Mouse (Mus musculus) embryonic facial prominence, embryonic 13.5 days (tissue): Measurements from ENCODE around the gene 4930563M21Rik. TPM values are rescaled to one million over a fixed set of nuclear protein-coding genes. Genes with fewer than 3 reads are reported as not detected.
"Not testable (repeated sequence)": the region's sequence is repeated elsewhere in the genome, so short reads cannot be mapped to it uniquely, and the experiment has no call there.

Source experiments
- ATAC-seq: fragments of 200-750 bp; cut with Nextera tagmentation; 2 replicates; pipeline ENCODE4 v1.8.0; 2017; ENCODE audit warnings: low read depth; ENCODE audit not compliant: insufficient number of reproducible peaks, insufficient read depth, low FRiP score, low TSS enrichment
- H3K27ac ChIP-seq: fragments of 300-500 bp; sonication (generic); 2 replicates; pipeline ENCODE4 v1.5.1; 2015; ENCODE audit warnings: moderate library complexity, mild to moderate bottlenecking, inconsistent platforms
- H3K27me3 ChIP-seq: fragments of 300-500 bp; sonication (generic); 2 replicates; pipeline ENCODE4 v1.6.1; 2015; ENCODE audit warnings: mild to moderate bottlenecking, inconsistent platforms
- H3K36me3 ChIP-seq: fragments of 300-500 bp; sonication (generic); 2 replicates; pipeline ENCODE4 v1.6.1; 2015; ENCODE audit warnings: mild to moderate bottlenecking, inconsistent platforms
- H3K4me1 ChIP-seq: fragments of 300-500 bp; sonication (generic); 2 replicates; pipeline ENCODE4 v1.6.1; 2015; ENCODE audit warnings: inconsistent platforms
- H3K4me2 ChIP-seq: fragments of 300-500 bp; sonication (generic); 2 replicates; pipeline ENCODE4 v1.6.1; 2015; ENCODE audit warnings: moderate library complexity, mild to moderate bottlenecking, inconsistent platforms
- H3K4me3 ChIP-seq: fragments of 300-500 bp; sonication (generic); 2 replicates; pipeline ENCODE4 v1.5.1; 2015; ENCODE audit warnings: mild to moderate bottlenecking, inconsistent platforms
- H3K9ac ChIP-seq: fragments of 300-500 bp; sonication (generic); 2 replicates; pipeline ENCODE4 v1.6.1; 2015; ENCODE audit warnings: mild to moderate bottlenecking, inconsistent platforms
- H3K9me3 ChIP-seq: fragments of 300-500 bp; sonication (generic); 2 replicates; pipeline ENCODE4 v1.6.1; 2016; ENCODE audit warnings: inconsistent platforms
- WGBS: fragments of 180-500 bp; shearing (Covaris S2); methylation state at CpG from one replicate; pipeline ENCODE4 v1.1.7; 2015; ENCODE audit warnings: mixed read lengths; 5-methylcytosine and 5-hydroxymethylcytosine counted together
- polyA plus RNA-seq: library from polyadenylated mRNA; unstranded; fragments of >200 nt; fragmentation: Nextera tagmentation; extraction: Ambion mirVana; gene quantifications from 2 replicates; pipeline ENCODE4 v1.2.1, GENCODE M21; 2015

4930563M21Rik gene
- not detected in 2 replicates for polyA plus RNA-seq

DNA sequence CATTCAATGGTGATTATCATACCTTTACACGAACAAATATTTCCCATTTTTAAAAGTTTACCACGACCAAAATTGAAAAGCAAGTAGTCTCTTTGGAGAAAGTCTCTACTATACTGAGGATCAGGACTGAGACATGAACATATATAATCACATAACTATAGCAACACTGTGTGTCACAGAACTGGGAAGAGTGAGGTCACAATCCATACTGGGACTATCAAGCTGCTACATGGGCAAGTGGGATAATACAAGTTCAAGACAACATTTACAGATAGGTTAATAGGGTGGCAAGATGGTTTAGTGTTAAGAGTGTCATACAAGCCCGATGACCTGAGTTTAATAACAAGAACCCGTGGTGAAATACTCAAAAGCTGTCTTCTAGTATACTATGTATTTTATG, at the start of gene 4930563M21Rik:
TSS of gene 4930563M21Rik (minus strand) at position 101 of the 400 bp plus-strand sequence.
- no peaks in the 10 kb centered on the region for H3K27me3 ChIP-seq
- H3K4me1 ChIP-seq = no peaks in the 10 kb centered on the region
- ATAC-seq = no peak
- no peak within 1 kb of the TSS for H3K4me3 ChIP-seq
- H3K4me2 ChIP-seq = no peak within 1 kb of the TSS
- H3K27ac ChIP-seq = no peak within 1 kb of the TSS
- 77% methylated on average over 4 of the region's 4 CpGs for WGBS
- H3K36me3 ChIP-seq = no peaks in the 10 kb centered on the region
- no peaks in the 10 kb centered on the region for H3K9me3 ChIP-seq
- no peak within 1 kb of the TSS for H3K9ac ChIP-seq

DNA sequence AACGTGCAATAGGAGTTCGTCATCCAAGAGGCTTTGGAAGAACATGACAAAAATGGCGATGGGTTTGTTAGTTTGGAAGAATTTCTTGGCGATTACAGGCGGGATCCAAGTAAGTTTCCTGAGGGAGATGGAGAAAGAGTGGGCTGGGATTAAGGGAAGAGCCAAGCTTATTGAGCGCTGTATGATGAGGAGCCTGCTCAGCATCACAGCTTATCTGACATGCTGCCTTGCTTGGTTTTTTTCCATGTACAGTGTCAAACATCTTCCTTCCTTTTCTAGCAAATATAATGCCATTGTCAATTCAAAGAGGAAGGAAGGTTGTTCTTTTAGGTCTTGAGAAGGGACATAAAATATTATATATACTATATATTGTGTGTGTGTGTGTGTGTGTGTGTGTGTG, 45.8 kb upstream of the 4930563M21Rik start:
- no peak for ATAC-seq
- Histone ChIP-seq H3K9ac (no peak overlapping the region), H3K4me2 (no peak overlapping the region), H3K4me1 (no peaks in the 10 kb centered on the region), H3K9me3 (no peaks in the 10 kb centered on the region), H3K4me3 (no peak overlapping the region), H3K36me3 (peaks cover 73% of the 10 kb centered on the region), H3K27ac (no peak overlapping the region), H3K27me3 (no peaks in the 10 kb centered on the region)
- WGBS = 95% methylated on average over 6 of the region's 6 CpGs

DNA sequence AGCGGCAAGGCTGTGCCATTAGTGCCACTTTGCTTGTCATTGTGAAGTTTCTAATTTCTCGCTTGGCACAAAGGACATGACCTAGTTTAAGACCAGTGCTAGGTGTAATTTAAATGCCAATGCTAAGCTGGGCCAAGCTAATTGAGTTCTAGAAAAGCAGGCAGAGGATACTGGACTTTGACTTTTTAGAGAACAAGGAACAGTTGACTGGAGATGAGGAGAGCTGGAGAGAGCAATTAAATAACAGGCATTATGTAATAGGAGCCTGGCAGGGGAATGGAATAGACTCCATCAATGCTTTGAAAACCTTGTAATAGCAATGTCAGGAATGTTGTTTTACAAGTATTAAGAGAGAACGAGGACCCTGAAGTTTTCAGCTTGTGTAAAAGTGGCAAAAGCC, 43.4 kb upstream of the 4930563M21Rik start:
- no peak overlapping the region for H3K9ac ChIP-seq
- no peak for ATAC-seq
- H3K27ac ChIP-seq = no peak overlapping the region
- H3K4me2 ChIP-seq = no peak overlapping the region
- WGBS = 75% methylated on average over 3 of the region's 3 CpGs
- no peaks in the 10 kb centered on the region for H3K27me3 ChIP-seq
- no peak overlapping the region for H3K4me3 ChIP-seq
- no peaks in the 10 kb centered on the region for H3K9me3 ChIP-seq
- H3K4me1 ChIP-seq = no peaks in the 10 kb centered on the region
- H3K36me3 ChIP-seq = peaks cover 58% of the 10 kb centered on the region

DNA sequence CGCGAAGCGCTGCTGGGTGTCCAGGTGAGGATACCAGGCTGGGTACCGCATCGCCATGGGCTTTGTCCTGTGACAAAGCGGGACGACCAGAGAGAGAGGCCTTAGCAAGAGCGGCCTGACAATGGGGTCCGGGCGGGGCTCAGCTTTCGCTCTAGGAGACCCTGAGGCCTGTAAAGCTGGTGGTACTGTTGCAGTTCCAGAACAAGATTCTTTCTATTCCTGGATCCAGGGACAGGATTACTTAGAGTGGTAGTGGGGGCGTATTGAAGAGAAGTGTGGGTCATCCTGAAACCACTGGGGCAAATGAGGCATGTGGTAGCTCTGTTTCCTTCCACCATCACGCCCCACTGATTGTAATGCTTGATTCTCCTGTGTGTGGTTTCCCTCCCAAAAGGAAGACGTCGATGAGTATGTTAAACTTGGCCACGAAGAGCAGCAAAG, 31.9 kb upstream of the 4930563M21Rik start:
- 0% methylated on average over 16 of the region's 16 CpGs for WGBS
- H3K36me3 ChIP-seq = peaks cover 27% of the 10 kb centered on the region
- peak overlapping the region; percentile 99 for H3K27ac ChIP-seq
- peaks cover 15% of the 10 kb centered on the region for H3K4me1 ChIP-seq
- no peaks in the 10 kb centered on the region for H3K27me3 ChIP-seq
- H3K4me3 ChIP-seq = peak overlapping the region; percentile 81
- H3K4me2 ChIP-seq = peak overlapping the region; percentile 69
- H3K9me3 ChIP-seq = no peaks in the 10 kb centered on the region
- peak overlapping the region; percentile 97 for H3K9ac ChIP-seq
- ATAC-seq = no peak; the same call in 1 of the 2 replicates

DNA sequence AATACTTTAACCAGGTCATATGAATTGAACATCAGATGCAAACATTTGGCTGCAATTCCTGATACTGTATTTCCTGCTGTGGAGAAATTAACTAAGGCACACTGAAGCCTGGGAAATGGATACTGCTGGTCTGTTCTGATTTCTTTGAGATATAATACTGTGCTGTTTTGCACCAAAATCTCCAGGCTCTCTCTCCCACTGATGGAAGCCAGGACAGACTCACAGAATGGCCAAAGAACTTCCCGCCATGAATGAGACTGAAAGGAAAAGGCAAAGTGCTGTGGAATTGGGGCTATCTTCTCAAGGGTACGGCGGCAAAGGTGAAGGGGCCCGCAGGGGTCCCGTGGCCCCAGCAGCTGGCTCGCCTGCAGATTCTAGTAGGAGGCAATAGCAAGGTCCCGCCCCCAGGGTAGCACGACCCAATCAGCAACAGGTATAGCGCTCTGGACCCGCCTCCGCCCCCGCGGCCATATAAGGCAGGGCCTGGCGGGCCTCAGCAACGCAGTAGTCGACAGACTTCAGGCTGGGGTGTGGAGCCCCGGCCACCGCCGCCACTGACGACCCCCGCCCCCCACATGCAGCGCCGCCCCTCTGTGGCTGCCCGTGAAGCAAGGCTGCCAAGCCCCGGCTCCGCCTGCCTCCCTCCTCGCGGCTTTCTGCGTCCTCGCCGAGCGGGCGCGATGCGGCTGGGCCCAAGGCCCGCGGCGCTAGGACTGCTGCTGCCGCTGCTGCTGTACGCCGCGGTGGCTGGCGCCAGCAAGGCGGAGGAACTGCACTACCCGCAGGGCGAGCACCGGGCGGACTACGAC, 31.2 kb upstream of the 4930563M21Rik start, which contains the start of gene Rcn2:
TSS of gene Rcn2 (plus strand) at position 474 of the 809 bp plus-strand sequence.
- ATAC-seq = peak; percentile 100
- Histone ChIP-seq H3K4me2 (peak within 1 kb of the TSS; percentile 69), H3K9me3 (no peaks in the 10 kb centered on the region), H3K4me1 (peaks cover 15% of the 10 kb centered on the region), H3K27me3 (no peaks in the 10 kb centered on the region), H3K27ac (peak within 1 kb of the TSS; percentile 99), H3K36me3 (peaks cover 27% of the 10 kb centered on the region), H3K4me3 (peak within 1 kb of the TSS; percentile 81), H3K9ac (peak within 1 kb of the TSS; percentile 97)
- WGBS = under 1% methylated on average over 49 of the region's 49 CpGs

DNA sequence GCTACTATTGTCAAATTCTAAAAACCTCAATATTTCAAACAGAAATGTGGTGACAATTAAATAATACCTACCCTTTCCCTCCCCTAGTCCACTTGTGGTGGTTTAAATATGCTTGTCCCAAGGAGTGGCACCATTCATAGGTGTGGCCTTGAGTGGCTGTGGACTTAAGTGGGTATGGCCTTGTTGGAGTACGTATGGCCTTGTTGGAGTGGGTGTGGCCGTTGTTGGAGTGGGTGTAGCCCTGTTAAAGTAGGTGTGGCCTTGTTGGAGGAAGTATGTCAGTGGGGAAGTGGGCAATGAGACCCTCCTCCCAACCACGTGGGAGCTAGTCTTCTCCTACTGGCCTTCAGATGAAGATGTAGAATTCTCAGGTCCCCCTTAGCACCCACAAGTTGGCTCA, 21.9 kb upstream of the 4930563M21Rik start:
- H3K4me3 ChIP-seq = no peak overlapping the region
- H3K9me3 ChIP-seq = no peaks in the 10 kb centered on the region
- no peaks in the 10 kb centered on the region for H3K36me3 ChIP-seq
- no peak overlapping the region for H3K9ac ChIP-seq
- H3K4me1 ChIP-seq = no peaks in the 10 kb centered on the region
- no peak overlapping the region for H3K27ac ChIP-seq
- no peak overlapping the region for H3K4me2 ChIP-seq
- no peaks in the 10 kb centered on the region for H3K27me3 ChIP-seq
- ATAC-seq = no peak
- 62% methylated on average over 3 of the region's 3 CpGs for WGBS

DNA sequence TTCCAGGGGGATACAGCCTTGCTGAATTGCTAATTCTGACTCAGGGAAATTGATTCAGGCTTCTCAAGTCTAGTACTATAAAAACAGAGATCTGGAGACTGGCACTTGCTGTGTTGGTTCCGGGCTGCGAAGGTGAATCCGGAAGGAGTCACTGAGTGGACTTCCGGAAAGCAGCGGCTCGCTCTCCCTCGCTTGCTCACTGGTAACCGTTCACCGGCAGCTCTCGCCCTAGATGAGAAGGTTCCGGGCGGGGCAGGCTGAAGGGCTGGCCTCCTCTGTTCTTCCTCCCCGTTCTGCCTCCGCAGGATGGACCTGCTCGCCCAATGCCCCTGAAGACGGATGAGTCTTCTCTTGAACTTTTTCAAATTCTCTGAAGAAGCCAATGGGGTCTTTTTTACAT, 16.9 kb upstream of the 4930563M21Rik start:
- Histone ChIP-seq H3K4me2 (no peak overlapping the region), H3K27me3 (no peaks in the 10 kb centered on the region), H3K4me1 (no peaks in the 10 kb centered on the region), H3K4me3 (no peak overlapping the region), H3K9ac (no peak overlapping the region), H3K9me3 (no peaks in the 10 kb centered on the region), H3K27ac (no peak overlapping the region), H3K36me3 (no peaks in the 10 kb centered on the region)
- no peak for ATAC-seq
- WGBS = 91% methylated on average over 16 of the region's 16 CpGs

DNA sequence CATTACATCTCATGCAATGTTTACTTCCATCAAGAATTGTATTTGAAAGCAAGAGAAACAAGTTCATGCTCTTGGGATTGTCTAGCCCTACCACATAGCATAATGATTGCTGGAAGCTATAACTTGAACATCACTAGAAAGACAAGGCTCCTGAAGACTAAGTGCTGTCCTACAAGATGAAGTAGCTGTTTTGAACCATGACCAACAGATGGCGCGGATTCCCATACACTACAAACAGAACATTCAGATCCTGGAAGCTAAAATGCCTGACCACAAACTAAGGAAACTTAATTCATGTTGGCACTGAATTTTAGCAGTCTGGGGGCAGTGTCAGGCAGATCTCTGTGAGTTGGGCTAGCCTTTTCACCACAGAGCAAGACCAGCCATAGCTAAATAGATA, 14.4 kb upstream of the 4930563M21Rik start:
- Histone ChIP-seq H3K9ac (no peak overlapping the region), H3K4me1 (no peaks in the 10 kb centered on the region), H3K36me3 (no peaks in the 10 kb centered on the region), H3K9me3 (no peaks in the 10 kb centered on the region), H3K27me3 (no peaks in the 10 kb centered on the region), H3K27ac (no peak overlapping the region), H3K4me2 (no peak overlapping the region), H3K4me3 (no peak overlapping the region)
- no peak for ATAC-seq
- WGBS = 46% methylated on average over 2 of the region's 2 CpGs

DNA sequence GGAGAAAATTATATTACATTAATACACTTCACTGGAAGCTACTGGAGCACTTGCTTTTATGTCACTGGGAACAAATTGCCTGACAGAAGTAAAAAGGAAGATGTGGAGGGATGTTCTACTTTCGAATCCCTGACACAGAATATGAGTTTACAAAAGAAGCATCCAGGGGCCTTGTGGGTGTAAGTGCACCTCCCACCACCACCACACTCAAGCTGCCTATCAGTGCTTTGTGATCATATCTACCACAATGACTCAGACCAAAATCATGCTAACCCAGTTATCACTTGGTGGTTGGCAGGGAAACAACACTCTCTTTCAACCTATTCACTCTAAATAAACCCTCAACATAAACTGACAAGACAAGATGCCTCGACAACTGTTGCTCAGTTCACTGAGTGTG, 5.7 kb downstream of the 4930563M21Rik start:
- not testable (repeated sequence) for H3K27ac ChIP-seq, H3K27me3 ChIP-seq, H3K9ac ChIP-seq, ATAC-seq, H3K4me2 ChIP-seq, H3K4me3 ChIP-seq, H3K4me1 ChIP-seq, H3K9me3 ChIP-seq, H3K36me3 ChIP-seq
- WGBS = 59% methylated on average over 2 of the region's 2 CpGs

DNA sequence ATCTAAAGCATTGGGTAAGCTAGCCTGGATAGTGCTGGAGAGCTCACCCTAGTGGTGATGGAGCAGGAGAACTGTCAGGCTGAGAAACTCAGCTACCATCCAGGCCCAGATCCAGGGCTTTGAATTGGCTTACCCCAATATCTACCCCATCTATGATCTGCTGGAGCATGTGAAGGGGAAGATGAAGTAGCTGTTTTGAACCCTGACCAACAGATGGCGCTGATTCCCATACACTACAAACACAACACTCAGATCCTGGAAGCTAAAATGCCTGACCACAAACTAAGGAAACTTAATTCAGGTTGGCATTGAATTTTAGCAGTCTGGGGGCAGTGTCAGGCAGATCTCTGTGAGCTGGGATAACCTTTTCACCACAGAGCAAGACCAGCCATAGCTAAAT, 63.5 kb downstream of the 4930563M21Rik start:
- Histone ChIP-seq H3K4me3 (no peak overlapping the region), H3K4me1 (no peaks in the 10 kb centered on the region), H3K9ac (no peak overlapping the region), H3K36me3 (peaks cover 7% of the 10 kb centered on the region), H3K9me3 (no peaks in the 10 kb centered on the region), H3K4me2 (no peak overlapping the region), H3K27me3 (no peaks in the 10 kb centered on the region), H3K27ac (no peak overlapping the region)
- 18% methylated on average over 1 of the region's 1 CpGs for WGBS
- ATAC-seq = no peak

DNA sequence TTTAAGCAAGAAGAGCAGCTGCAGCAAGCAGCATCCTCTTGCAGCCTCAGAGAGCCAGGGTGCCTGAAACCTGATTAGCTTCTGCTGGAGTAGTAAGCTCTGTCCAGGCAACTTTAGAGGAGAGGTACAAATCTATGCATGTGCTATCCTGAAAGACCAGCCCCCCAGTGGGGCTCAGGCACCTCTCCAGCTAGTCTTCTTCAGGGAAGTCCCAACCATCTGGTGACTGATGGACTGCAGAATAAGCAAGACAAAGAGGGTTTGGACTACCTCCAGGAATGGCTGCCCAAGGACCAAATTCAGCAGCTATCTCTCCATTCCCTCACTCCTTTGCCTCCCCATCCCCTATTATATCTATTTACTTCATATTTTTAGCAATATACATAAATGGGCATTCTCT, 69.0 kb downstream of the 4930563M21Rik start:
- no peak for ATAC-seq
- H3K36me3 ChIP-seq = no peaks in the 10 kb centered on the region
- H3K4me2 ChIP-seq = no peak overlapping the region
- H3K27ac ChIP-seq = no peak overlapping the region
- peaks cover 18% of the 10 kb centered on the region for H3K4me1 ChIP-seq
- H3K4me3 ChIP-seq = no peak overlapping the region
- H3K9ac ChIP-seq = no peak overlapping the region
- H3K27me3 ChIP-seq = no peaks in the 10 kb centered on the region
- no peaks in the 10 kb centered on the region for H3K9me3 ChIP-seq

DNA sequence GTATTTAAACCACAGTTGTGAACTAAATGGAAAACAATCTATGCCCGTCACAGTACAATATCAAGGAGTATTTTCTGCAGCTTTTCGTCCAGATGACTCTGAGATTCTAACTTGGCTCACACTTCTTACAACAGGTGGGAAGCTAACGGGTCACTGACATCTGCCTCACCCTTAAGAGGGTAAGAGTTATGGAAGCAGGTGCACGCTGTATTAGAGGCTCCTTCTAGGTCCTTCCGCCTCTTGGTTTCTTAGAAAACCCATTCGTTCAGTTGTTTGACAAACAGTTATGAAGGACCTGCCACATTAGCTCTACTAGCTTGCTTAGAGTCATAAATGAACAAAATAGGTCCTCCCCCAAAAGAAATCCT, 71.7 kb downstream of the 4930563M21Rik start:
- Histone ChIP-seq H3K27ac (no peak overlapping the region), H3K4me2 (peak overlapping the region; percentile 58), H3K36me3 (no peaks in the 10 kb centered on the region), H3K27me3 (no peaks in the 10 kb centered on the region), H3K4me1 (peaks cover 18% of the 10 kb centered on the region), H3K9ac (peak overlapping the region; percentile 85), H3K9me3 (no peaks in the 10 kb centered on the region), H3K4me3 (peak overlapping the region; percentile 78)
- ATAC-seq = no peak
- WGBS = 54% methylated on average over 6 of the region's 6 CpGs
